Mouse (Mus musculus): ENCODE data around the gene Hus1b. TPM values are rescaled to one million over a fixed set of nuclear protein-coding genes. Genes with fewer than 3 reads are reported as not detected.

Gene Hus1b
- polyA plus RNA-seq (2012; fragmentation: generic; extraction: Trizol): not detected

DNA sequence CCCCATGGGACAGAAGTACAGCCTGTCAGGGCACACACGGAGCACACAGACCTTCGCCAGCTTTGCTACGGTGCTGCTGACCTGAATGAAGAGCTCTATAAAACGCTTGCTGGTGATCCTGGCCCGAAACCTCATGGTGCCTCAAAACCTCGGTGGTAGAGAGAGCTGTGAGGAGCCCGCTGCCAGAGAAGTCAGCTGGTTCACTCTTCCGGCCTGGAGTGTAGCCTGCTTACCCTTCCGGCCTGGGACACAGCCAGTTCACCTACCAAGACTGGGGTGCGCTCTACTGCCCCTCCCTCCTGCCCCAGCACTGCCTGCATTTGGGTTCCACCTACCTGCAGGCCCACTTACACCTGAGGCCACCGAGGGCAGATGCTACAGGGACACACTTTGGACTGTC is at the start of gene Hus1b:
Gene Hus1b, minus strand, starts transcription at position 220 of the 400 bp plus-strand sequence.

DNA sequence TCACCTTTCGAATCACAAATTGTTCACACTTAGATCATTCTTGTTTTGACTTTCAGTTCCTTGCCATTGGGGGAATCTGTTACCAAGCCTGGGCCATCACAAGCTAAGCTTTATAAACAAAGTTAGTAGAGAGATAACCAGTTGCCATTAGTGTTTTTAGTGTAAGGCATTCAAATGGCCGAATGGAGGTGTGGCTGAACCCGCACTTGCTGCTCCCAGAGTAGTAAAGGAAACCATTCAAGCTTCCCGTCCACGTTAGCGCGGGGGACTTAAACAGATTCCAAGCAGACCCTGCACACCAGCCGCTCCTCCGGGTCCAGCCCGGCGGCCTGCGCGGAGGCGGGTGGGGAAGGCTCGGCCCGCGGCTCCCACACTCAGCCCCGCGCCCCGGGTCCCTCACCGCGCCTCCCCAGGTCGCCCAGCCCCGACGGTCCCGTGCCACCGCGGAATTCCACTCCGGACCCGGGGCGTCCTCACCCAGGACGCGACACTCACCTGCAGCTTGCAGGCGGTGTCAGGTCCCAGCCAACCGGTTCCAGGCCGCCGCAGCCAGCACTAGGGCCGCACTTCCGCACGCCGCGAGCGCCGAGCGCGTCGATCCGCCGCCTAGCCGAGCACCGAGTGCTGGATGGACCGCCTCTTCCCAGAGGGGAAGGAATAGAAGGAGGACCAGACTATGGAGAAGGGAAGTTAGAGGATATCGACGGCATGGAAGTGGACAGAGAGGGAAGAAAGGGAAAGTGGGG is 26.1 kb upstream of the Hus1b start, which contains the start of the genes Exoc2 and Gm5447:
Gene Exoc2, minus strand, starts transcription at position 593 of the 746 bp plus-strand sequence.
Gene Gm5447, plus strand, starts transcription at position 704 of the 746 bp plus-strand sequence.

Other genes starting within 250 kb of the Hus1b start
- gene Irf4, start 198.5 kb downstream of the Hus1b start, polyA plus RNA-seq (2012; fragmentation: generic; extraction: Trizol): under 1 TPM in 1 of 2 experiments, not detected in 1; 0.02 TPM
- gene Exoc2, start 26.3 kb upstream of the Hus1b start, polyA plus RNA-seq (2012; fragmentation: generic; extraction: Trizol): 10 to 100 TPM in 1 of 2 experiments, 1 to 10 TPM in 1; 1.2 to 10.7 TPM
- under 1 TPM in 1 of 2 experiments, not detected in 1; 0.02 TPM for gene Gm5447, start 26.4 kb upstream of the Hus1b start, polyA plus RNA-seq (2012; fragmentation: generic; extraction: Trizol)